Mouse (Mus musculus): ENCODE data around the gene Tnnt1.
"Not testable (repeated sequence)": the region's sequence is repeated elsewhere in the genome, so short reads cannot be mapped to it uniquely, and the experiment has no call there.

Gene Tnnt1

GRCm38 (mm10) chr7:4516332-4517050 lies at the start of gene Tnnt1:
Tnnt1 (minus strand) TSS chr7:4516382.
- DNase-seq (ENCODE audit: low read depth, low spot score) = no peak

- DNase-seq (ENCODE audit: low read depth, low spot score) = peak; percentile 20
Observed at GRCm38 (mm10) chr7:4562660-4563059, 46.5 kb upstream of the Tnnt1 start.

DNA sequence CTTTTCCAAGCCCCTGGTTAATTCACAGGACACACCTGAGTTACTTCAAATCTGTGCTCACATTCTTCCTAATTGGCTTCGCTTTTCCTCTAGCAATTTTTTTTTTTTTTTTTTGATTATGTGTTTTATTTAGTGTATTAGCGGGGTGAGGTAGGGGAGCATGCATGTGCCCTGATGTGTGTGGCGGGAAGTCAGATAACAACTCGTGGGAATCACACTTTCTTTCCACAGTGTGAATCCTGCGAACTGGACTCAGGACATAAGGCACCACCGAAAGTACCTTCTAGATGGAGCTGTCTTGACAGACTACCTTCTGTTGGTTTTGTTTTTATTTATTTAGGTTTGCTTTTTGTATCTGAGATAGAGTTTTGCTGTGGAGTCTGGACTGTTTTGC lies 41.0 kb upstream of the Tnnt1 start:
- DNase-seq (ENCODE audit: low read depth, low spot score) = no peak

GRCm38 (mm10) chr7:4556256-4557166 lies 40.3 kb upstream of the Tnnt1 start:
- DNase-seq (ENCODE audit: low read depth, low spot score) = peak; percentile 94

DNA sequence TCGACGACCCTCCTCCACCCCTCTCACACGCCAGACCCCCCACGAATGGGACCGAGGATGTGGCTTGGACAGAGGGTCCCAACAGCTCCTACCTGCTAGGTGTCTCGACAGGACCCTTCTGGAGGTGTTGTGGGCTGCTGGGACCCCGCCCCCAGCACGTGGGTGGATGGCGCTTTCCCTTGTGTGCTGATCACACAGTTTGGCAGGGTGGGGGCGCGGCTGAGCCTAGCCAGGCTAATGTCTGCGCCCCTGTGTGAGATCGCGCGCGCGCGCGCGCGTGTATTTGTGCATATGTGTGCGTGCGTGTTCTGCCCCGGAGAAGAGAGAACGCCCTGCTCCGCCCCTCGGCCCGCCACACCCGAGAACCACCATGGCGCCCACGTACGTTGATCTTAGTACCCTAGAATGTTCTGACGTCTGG lies 31.0 kb upstream of the Tnnt1 start, which contains the start of gene Syt5:
Syt5 (minus strand) TSS at position 321 of the 421 bp plus-strand sequence.
- peak; percentile 39 for DNase-seq (ENCODE audit: low read depth, low spot score)

- DNase-seq (ENCODE audit: low read depth, low spot score) = peak; percentile 46
Observed at GRCm38 (mm10) chr7:4546591-4547131, 30.5 kb upstream of the Tnnt1 start.

GRCm38 (mm10) chr7:4546050-4546449 lies 29.9 kb upstream of the Tnnt1 start:
- DNase-seq (ENCODE audit: low read depth, low spot score) = no peak

- DNase-seq (ENCODE audit: low read depth, low spot score) = no peak
Observed at GRCm38 (mm10) chr7:4542013-4542412, 25.8 kb upstream of the Tnnt1 start.

- no peak for DNase-seq (ENCODE audit: low read depth, low spot score)
Observed at GRCm38 (mm10) chr7:4541344-4541743, 25.2 kb upstream of the Tnnt1 start.

- DNase-seq (ENCODE audit: low read depth, low spot score) = no peak
Observed at GRCm38 (mm10) chr7:4539019-4539418, 22.8 kb upstream of the Tnnt1 start.

DNA sequence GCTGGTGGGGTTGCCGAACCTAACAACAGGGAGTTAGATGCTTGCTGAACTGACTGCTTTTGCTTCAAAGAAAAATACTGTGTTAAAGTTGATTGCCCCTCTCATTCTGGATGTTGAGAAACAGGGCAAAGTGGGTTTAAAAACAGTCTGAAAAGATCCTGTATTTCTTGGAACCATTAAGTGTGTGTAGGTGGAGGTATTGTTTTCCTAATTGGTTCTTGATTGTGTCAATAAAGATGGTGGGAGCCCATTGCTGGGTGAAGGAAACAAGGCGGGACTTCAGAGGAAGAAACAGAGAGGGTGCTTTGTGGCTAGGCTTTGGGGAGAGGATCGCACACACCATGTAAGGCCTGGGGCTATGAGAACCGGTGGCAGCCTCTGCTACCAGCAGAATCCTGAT lies 21.0 kb upstream of the Tnnt1 start:
- no peak for DNase-seq (ENCODE audit: low read depth, low spot score)

DNA sequence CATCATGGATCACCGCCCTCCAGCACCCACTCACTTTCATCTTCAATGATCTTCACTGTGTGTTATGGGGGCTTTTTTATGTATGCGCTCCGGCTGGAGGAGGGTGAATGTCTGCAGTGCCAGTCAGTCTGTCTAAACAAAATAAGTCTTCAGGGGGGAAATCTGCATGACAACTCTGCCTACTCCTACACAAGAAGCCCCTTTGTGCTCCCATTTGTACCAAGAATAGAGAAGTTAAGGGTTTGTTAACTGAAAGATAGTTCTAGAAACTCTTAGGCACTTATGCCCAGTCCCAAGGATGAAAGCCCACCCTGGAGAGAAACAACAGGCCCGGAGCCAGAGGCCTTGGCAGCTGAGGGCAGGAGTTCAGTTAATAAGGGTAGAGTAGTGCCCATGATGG lies 20.2 kb upstream of the Tnnt1 start:
- DNase-seq (ENCODE audit: low read depth, low spot score) = no peak

DNA sequence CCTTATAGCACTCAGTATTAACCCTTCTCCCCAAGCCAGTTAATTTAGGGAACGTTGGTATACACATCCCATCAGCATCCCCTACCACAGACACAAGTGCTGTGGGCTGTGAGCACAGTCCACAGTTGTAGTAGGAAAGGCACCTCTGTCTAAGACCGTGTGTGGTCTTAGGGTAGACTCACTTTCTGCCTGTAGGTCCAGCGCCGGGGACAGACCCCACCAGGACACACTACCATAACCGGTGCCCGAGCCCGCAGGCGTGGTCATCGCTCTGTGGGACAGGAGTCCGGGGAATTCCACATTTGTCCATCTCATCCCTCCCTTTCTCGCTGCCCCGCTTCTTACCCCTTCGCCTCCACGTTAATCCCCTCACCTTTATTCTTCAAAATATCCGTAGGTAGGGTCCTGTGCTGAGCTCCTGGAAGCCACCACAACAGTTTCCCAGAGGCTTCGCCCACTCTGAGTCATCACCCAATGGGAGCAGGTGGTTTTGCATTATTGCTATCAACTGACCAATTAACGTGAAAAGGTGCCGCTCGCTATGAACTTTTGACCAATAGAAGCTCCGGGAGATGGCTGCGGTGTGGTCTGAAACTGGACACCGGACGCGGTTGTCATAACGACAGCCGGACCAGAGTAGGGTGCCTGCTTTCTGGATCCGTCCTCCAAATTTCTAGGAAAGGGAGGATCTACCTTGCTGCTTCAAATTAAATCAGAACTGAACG lies 16.0 kb upstream of the Tnnt1 start, which contains the start of gene Dnaaf3:
Dnaaf3 (minus strand) TSS at position 449 of the 725 bp plus-strand sequence.
- no peak for DNase-seq (ENCODE audit: low read depth, low spot score)

DNA sequence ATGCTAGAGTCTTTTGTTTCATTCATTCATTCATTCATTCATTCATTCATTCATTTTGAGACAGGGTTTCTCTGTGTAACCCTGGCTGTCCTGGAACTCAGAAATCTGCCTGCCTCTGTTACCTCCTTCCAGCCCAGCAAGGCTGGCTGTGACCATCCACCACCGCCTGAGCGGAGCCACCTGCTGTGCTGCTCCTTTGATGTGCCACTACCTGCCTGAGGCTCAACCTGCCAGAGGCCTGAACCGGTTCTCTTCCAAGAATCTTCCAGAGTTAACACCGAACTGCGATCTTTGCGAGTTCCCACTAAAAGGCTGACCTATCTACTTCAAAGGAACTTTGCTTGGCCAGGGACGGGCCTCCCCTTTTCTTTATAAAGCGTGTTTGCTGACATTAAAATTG lies 14.0 kb upstream of the Tnnt1 start:
- not testable (repeated sequence) for DNase-seq (ENCODE audit: low read depth, low spot score)

DNA sequence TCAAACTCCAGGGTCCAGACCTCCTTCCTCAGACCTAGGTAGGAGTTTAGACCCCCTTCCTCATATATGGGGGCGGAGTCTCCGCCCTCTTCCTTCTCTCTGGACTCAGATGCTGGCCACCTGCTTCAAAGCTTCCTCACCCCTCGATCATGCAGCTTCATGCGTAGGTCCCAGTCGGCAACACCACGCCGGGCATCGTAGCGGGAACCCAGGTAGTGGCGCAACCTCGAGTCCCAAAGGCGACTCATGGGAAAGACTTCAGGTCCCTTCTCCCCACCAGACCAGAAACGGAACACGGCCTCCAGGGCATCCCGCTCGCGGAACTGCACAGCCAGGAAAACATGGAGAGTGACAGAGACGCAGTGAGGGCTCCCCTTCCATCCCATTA lies 11.1 kb upstream of the Tnnt1 start:
- DNase-seq (ENCODE audit: low read depth, low spot score) = no peak

GRCm38 (mm10) chr7:4526341-4527301 lies 10.4 kb upstream of the Tnnt1 start:
- peak; percentile 91 for DNase-seq (ENCODE audit: low read depth, low spot score)

DNA sequence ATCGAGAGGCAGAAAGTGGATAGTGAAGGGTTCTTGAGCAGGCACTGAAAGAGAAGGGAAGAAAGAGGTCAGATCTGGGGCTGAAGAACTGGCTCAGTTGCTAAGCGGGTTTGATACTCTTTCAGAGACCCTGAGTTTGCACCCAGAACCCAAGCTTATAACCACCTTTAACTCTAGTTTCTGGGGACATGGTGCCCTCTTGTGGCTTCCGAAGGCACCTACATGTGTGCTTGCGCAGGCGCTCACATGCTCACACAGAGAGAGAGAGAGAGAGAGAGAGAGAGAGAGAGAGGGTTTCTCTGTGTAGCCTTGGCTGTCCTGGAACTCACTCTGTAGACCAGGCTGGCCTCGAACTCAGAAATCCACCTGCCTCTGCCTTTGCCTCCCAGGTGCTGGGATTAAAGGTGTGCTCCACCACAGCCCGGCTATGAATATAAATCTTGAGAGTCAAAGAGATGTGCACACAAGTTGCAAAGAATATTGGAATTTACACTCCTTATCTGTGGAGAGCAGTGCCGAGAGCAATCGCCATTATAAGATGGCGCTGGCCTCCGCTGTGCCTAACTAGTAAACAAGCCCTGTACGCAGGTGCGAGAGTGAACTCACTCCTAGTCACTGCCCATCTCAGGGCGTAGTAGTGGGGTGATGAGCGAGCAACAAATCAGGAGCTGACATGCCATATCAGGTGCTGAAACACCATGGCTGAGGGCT lies 8.2 kb upstream of the Tnnt1 start, which contains the start of gene Tnni3:
Tnni3 (minus strand) TSS at position 18 of the 711 bp plus-strand sequence.
- peak; percentile 84 for DNase-seq (ENCODE audit: low read depth, low spot score)

- no peak for DNase-seq (ENCODE audit: low read depth, low spot score)
Observed at GRCm38 (mm10) chr7:4523205-4524130, 7.3 kb upstream of the Tnnt1 start.

DNA sequence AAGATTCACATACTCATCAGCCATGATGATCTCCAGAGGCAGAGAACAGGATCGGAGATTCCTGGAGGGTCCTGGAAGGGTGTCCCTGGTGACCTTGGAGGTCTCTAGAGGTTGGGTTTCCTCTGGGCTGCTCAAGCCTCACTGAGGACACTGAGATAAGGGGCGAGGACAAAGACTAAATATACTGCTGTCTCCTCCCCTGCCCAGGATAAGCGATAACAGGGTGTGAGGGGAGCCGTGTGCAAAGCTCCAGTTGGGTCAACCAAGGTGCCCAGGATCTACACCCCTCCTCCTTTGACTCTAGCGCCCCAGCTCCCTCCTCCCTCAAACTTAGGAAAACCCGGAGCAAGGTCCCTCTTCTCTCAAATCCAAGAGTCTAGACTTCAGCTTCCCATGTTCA lies 6.1 kb upstream of the Tnnt1 start:
- no peak for DNase-seq (ENCODE audit: low read depth, low spot score)
